Mouse (Mus musculus): ENCODE measurements around the gene Smarcad1.

- TF ChIP-seq CTCF (IDR thresholded peaks at IDR 0.05) (0 out of 2 replicates have a peak, but pooled peaks have one; percentile 14), POLR2A (IDR thresholded peaks at IDR 0.05; ENCODE audit: insufficient read depth, low read depth, low read length) (no peak), EP300 (IDR thresholded peaks at IDR 0.05; ENCODE audit: insufficient read depth, low read depth, low read length) (no peak)
Measured at GRCm38 (mm10) chr6:64996824-64997421, 45.5 kb upstream of the Smarcad1 start.

Data from heart, adult 2 months (tissue).